Mouse (Mus musculus): Measurements from ENCODE around the gene Rnf24. TPM values are rescaled to one million over a fixed set of nuclear protein-coding genes. Genes with fewer than 3 reads are reported as not detected.

Gene Rnf24
- 1 to 10 TPM; 9.4 to 9.6 TPM for total RNA-seq (2023)

GRCm38 (mm10) chr2:131352747-131353563 lies at the start of gene Rnf24:
Rnf24 (minus strand) TSS chr2:131352892.

GRCm38 (mm10) chr2:131262213-131262672 lies 90.4 kb downstream of the Rnf24 start, which contains the start of gene Pank2:
Pank2 (plus strand) TSS chr2:131262495.

Other genes starting within 250 kb of the Rnf24 start
- gene Hspa12b, start 225.6 kb downstream of the Rnf24 start, total RNA-seq (2023) = under 1 TPM; 0.13 to 0.31 TPM
- not detected for gene Gm11037, start 219.4 kb downstream of the Rnf24 start, total RNA-seq (2023)
- 10 to 100 TPM; 41.2 to 45.6 TPM for gene 1700037H04Rik, start 192.8 kb downstream of the Rnf24 start, total RNA-seq (2023)
- 10 to 100 TPM; 23.5 to 26.9 TPM for gene Cenpb, start 172.8 kb downstream of the Rnf24 start, total RNA-seq (2023)
- 10 to 100 TPM; 45.6 to 46.9 TPM for gene Cdc25b, start 165.9 kb downstream of the Rnf24 start, total RNA-seq (2023)
- gene Spef1, start 165.6 kb downstream of the Rnf24 start, total RNA-seq (2023) = 1 to 10 TPM; 2.2 TPM
- 10 to 100 TPM; 17.7 to 22.0 TPM for gene Ap5s1, start 145.8 kb downstream of the Rnf24 start, total RNA-seq (2023)
- gene Mavs, start 118.8 kb downstream of the Rnf24 start, total RNA-seq (2023) = 10 to 100 TPM in 1 of 2 experiments, 1 to 10 TPM in 1; 8.7 to 12.1 TPM
- gene Pank2, start 90.4 kb downstream of the Rnf24 start, total RNA-seq (2023) = 10 to 100 TPM; 43.1 to 46.7 TPM
- gene Smox, start 138.6 kb upstream of the Rnf24 start, total RNA-seq (2023) = 10 to 100 TPM; 18.6 to 29.2 TPM
- gene Adra1d, start 209.4 kb upstream of the Rnf24 start, total RNA-seq (2023) = not detected

Data from neutrophil, adult 59 days (primary cell).